7 mouse cellular contexts compared by ENCODE assay signal in the genomic region with DNA sequence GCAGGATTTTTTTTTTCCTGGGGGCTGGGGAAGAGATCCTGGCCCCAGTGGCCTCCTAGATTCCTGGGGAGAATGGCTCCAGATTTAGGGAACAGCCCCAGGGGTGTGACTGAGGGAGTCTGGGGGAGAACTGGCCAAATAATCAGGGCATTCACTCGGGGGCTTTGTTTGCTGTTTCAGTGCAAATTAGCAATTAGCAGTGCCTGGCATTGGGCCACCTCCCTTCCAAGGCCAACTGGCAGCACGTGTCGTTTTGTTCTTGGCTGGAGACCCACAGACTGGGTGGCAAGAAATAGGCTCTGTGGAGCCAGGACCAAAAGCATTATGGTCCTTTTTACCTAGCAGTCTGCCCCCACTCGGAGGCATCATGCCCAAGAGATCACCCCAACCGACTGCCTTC. TPM values are rescaled to one million over a fixed set of nuclear protein-coding genes. Genes with fewer than 3 reads are reported as not detected.
DNase-seq lines count a peak whose midpoint lies in the region; ATAC-seq and TF ChIP-seq lines count a peak whose summit lies in the region.

No protein-coding gene starts in this region.

- peak; percentile 97 for DNase-seq in brain, embryonic 14.5 days (ENCODE audit: low read depth)
- peak; percentile 93 to 96 for DNase-seq in cerebellum, postnatal 14 days
- peak; percentile 68 for DNase-seq in left cerebral cortex, postnatal 25 days (ENCODE audit: low spot score in 2 of 2)
- peak; percentile 43 to 70 for DNase-seq in right cerebral cortex, postnatal 36 days (ENCODE audit: low spot score in 2 of 2)
- DNase-seq in embryo, embryonic 10.5 days (ENCODE audit: low spot score) = no peak
- no peak for DNase-seq in lung, postnatal 0 days (ENCODE audit: low spot score)

- H3K9ac ChIP-seq in hindbrain, embryonic 16.5 days (ENCODE audit: low read depth, low read length) = no peak overlapping the region
- H3K9ac ChIP-seq in lung, postnatal 0 days (replicated peaks; ENCODE audit: low read depth) = no peak overlapping the region

- no peak overlapping the region for H3K27ac ChIP-seq in hindbrain, embryonic 16.5 days (ENCODE audit: low read depth, low read length)
- no peak overlapping the region for H3K27ac ChIP-seq in lung, postnatal 0 days (ENCODE audit: low read length)

- WGBS in hindbrain, embryonic 16.5 days = 10% methylated on average over 5 of the region's 5 CpGs
- WGBS in lung, postnatal 0 days = 13% methylated on average over 5 of the region's 5 CpGs

- 0 out of 2 replicates have a peak, but pooled peaks cover 12% of the 10 kb centered on the region for H3K27me3 ChIP-seq in hindbrain, embryonic 16.5 days (replicated peaks; ENCODE audit: control insufficient read depth, insufficient read depth, low read length)
- no peaks in the 10 kb centered on the region for H3K27me3 ChIP-seq in lung, postnatal 0 days (replicated peaks; ENCODE audit: insufficient read depth, low read length)

- peaks cover 4% of the 10 kb centered on the region; the same call in 1 of the 2 replicates for H3K4me1 ChIP-seq in hindbrain, embryonic 16.5 days (ENCODE audit: control insufficient read depth, insufficient read depth, low read depth, low read length)
- H3K4me1 ChIP-seq in lung, postnatal 0 days (ENCODE audit: insufficient read depth, low read depth, low read length) = no peaks in the 10 kb centered on the region

- H3K9me3 ChIP-seq in hindbrain, embryonic 16.5 days (ENCODE audit: control insufficient read depth, low read length) = no peaks in the 10 kb centered on the region
- no peaks in the 10 kb centered on the region for H3K9me3 ChIP-seq in lung, postnatal 0 days (ENCODE audit: low read length)

- H3K4me3 ChIP-seq in hindbrain, embryonic 16.5 days (ENCODE audit: low read length) = no peak overlapping the region
- H3K4me3 ChIP-seq in lung, postnatal 0 days (ENCODE audit: low read depth, low read length) = no peak overlapping the region

- no peak overlapping the region for H3K4me2 ChIP-seq in hindbrain, embryonic 16.5 days (ENCODE audit: low read length)
- H3K4me2 ChIP-seq in lung, postnatal 0 days (replicated peaks; ENCODE audit: low read depth, low read length) = no peak overlapping the region

- no peak for TF ChIP-seq CTCF in brain, embryonic 14.5 days (IDR thresholded peaks at IDR 0.05; ENCODE audit: borderline replicate concordance, extremely low read depth, insufficient read depth, insufficient read length)
- TF ChIP-seq CTCF in lung, postnatal 0 days (IDR thresholded peaks at IDR 0.05) = no peak

- TF ChIP-seq EP300 in lung, postnatal 0 days (IDR thresholded peaks at IDR 0.05) = no peak

- no peak for TF ChIP-seq POLR2A in brain, embryonic 14.5 days (IDR thresholded peaks at IDR 0.05; ENCODE audit: borderline replicate concordance, extremely low read depth, insufficient read depth, insufficient read length, poor library complexity, severe bottlenecking)

- peak; percentile 87 for ATAC-seq in hindbrain, embryonic 16.5 days
- no peak for ATAC-seq in lung, postnatal 0 days

- intact Hi-C loops in left cerebral cortex, postnatal 25 days (cut with DNase I) = loop anchor here (5.0 kb wide), 1 partner anchor 323 kb away; no protein-coding TSS in a partner anchor

- no peaks in the 10 kb centered on the region for H3K36me3 ChIP-seq in hindbrain, embryonic 16.5 days (ENCODE audit: control insufficient read depth, insufficient read depth, low read length)
- H3K36me3 ChIP-seq in lung, postnatal 0 days (ENCODE audit: insufficient read depth, low read length) = no peaks in the 10 kb centered on the region

RNA-seq across cellular contexts. Expression of a gene that starts 33.7 kb away (rescaled TPM):
- polyA plus RNA-seq in brain, embryonic 14.5 days (2012; rRNA removed) = 0.45 and 0.74 TPM in 2 replicates
- 0.53 and 1.7 TPM in 2 replicates for polyA plus RNA-seq in hindbrain, embryonic 16.5 days (2015; fragmentation: Nextera tagmentation; extraction: Ambion mirVana)
- total RNA-seq in left cerebral cortex, postnatal 25 days (2021) = 1 to 10 TPM; 1.2 to 1.3 TPM
- 5.7 and 5.8 TPM in 2 replicates for polyA plus RNA-seq in lung, postnatal 0 days (2015; fragmentation: Nextera tagmentation; extraction: Ambion mirVana)

RNA-seq across cellular contexts. Expression of a gene that starts 52.1 kb away (rescaled TPM):
- polyA plus RNA-seq in brain, embryonic 14.5 days (2012; rRNA removed) = 52.1 and 66.6 TPM in 2 replicates
- 32.8 and 39.8 TPM in 2 replicates for polyA plus RNA-seq in hindbrain, embryonic 16.5 days (2015; fragmentation: Nextera tagmentation; extraction: Ambion mirVana)
- 1 to 10 TPM; 2.4 TPM for total RNA-seq in left cerebral cortex, postnatal 25 days (2021)
- polyA plus RNA-seq in lung, postnatal 0 days (2015; fragmentation: Nextera tagmentation; extraction: Ambion mirVana) = 0.05 TPM in 1 of 2 replicates, not detected in the other

RNA-seq across cellular contexts. Expression of a gene that starts 55.4 kb away (rescaled TPM):
- 12.4 and 17.0 TPM in 2 replicates for polyA plus RNA-seq in brain, embryonic 14.5 days (2012; rRNA removed)
- 28.9 and 30.5 TPM in 2 replicates for polyA plus RNA-seq in hindbrain, embryonic 16.5 days (2015; fragmentation: Nextera tagmentation; extraction: Ambion mirVana)
- 1 to 10 TPM; 3.5 to 4.2 TPM for total RNA-seq in left cerebral cortex, postnatal 25 days (2021)
- polyA plus RNA-seq in lung, postnatal 0 days (2015; fragmentation: Nextera tagmentation; extraction: Ambion mirVana) = 2.2 and 3.4 TPM in 2 replicates

Comparison
In these comparisons a context has a peak if more than half of its experiments do, and no peak if none do; other contexts are left out.
1. DNase-seq: peak in brain, embryonic 14.5 days (single experiment), cerebellum, postnatal 14 days (2 of 2), left cerebral cortex, postnatal 25 days (2 of 2) and right cerebral cortex, postnatal 36 days (2 of 2); none in embryo, embryonic 10.5 days (single experiment) and lung, postnatal 0 days (single experiment).
2. RNA of a gene that starts 52.1 kb away (polyA plus RNA-seq): 52.1 to 66.6 TPM in brain, embryonic 14.5 days and 32.8 to 39.8 TPM in hindbrain, embryonic 16.5 days; 0.05 TPM in lung, postnatal 0 days; every median in the first group is over 10 times any median in the second.